9 mouse cellular contexts compared by ENCODE assay signal in the genomic region with DNA sequence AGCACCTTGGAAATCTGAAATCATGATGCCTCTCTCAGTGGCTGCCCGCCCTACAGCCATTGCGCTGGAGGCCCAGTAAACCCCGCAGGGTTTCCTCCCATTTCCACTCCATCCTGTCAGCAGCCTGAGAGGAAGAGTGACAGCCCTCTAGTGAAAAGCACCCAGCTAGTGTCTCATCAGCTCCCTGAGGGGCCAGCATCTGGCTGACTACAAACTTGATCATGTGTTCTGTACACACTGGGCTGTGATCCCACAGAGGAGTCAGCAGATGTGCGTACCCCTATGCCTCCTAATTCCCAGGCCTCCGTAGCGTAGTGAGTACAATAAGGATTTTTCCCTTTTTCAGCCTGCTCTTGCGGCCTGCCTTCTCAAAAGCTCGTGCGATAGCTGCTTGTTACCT. TPM values are rescaled to one million over a fixed set of nuclear protein-coding genes. Genes with fewer than 3 reads are reported as not detected.
A peak's percentile ranks its signal among the peaks of the same experiment; 100 is the strongest.
DNase-seq lines count a peak whose midpoint lies in the region; ATAC-seq and TF ChIP-seq lines count a peak whose summit lies in the region.
"Had no signal": no experiment of that assay in that cellular context is flagged by ENCODE, and none has a peak within 500 bp of the region (broad histone marks: within the 10 kb centered on the region; RNA-seq: fewer than 3 reads in every experiment).

No protein-coding gene starts in this region.

- 0 out of 2 replicates have a peak, but pooled peaks cover 3% of the 10 kb centered on the region for H3K36me3 ChIP-seq in embryonic facial prominence, embryonic 13.5 days
- H3K36me3 ChIP-seq in embryonic facial prominence, embryonic 10.5 days (replicated peaks) = peaks cover 12% of the 10 kb centered on the region
- H3K36me3 ChIP-seq in heart, embryonic 11.5 days (ENCODE audit: control insufficient read depth, insufficient read depth, low read length) = no peaks in the 10 kb centered on the region
- no peaks in the 10 kb centered on the region for H3K36me3 ChIP-seq in limb, embryonic 14.5 days (ENCODE audit: control insufficient read depth, insufficient read depth, low read length)

- no peaks in the 10 kb centered on the region for H3K9me3 ChIP-seq in embryonic facial prominence, embryonic 13.5 days
- no peaks in the 10 kb centered on the region for H3K9me3 ChIP-seq in embryonic facial prominence, embryonic 10.5 days
- H3K9me3 ChIP-seq in heart, embryonic 11.5 days (replicated peaks; ENCODE audit: control insufficient read depth, low read length) = no peaks in the 10 kb centered on the region
- no peaks in the 10 kb centered on the region for H3K9me3 ChIP-seq in limb, embryonic 14.5 days (ENCODE audit: control insufficient read depth, low read length)

- no peak for TF ChIP-seq POLR2A in limb, embryonic 14.5 days (IDR thresholded peaks at IDR 0.05; ENCODE audit: borderline replicate concordance, extremely low read depth, insufficient read depth, insufficient read length)

- no peak overlapping the region for H3K4me2 ChIP-seq in embryonic facial prominence, embryonic 13.5 days
- H3K4me2 ChIP-seq in heart, embryonic 11.5 days = no peak overlapping the region
- H3K4me2 ChIP-seq in limb, embryonic 14.5 days (replicated peaks; ENCODE audit: low read depth, low read length, severe bottlenecking) = no peak overlapping the region

- H3K4me1 ChIP-seq in embryonic facial prominence, embryonic 13.5 days = peaks cover 50% of the 10 kb centered on the region
- H3K4me1 ChIP-seq in embryonic facial prominence, embryonic 10.5 days = peaks cover 38% of the 10 kb centered on the region
- peaks cover 39% of the 10 kb centered on the region for H3K4me1 ChIP-seq in heart, embryonic 11.5 days (ENCODE audit: control insufficient read depth, insufficient read depth, low read length)
- peaks cover 33% of the 10 kb centered on the region for H3K4me1 ChIP-seq in limb, embryonic 14.5 days (ENCODE audit: control insufficient read depth, insufficient read depth, low read length)

- ATAC-seq in embryonic facial prominence, embryonic 13.5 days (ENCODE audit: insufficient number of reproducible peaks, insufficient read depth, low FRiP score, low TSS enrichment, low read depth) = no peak
- no peak for ATAC-seq in heart, embryonic 11.5 days (replicated peaks; ENCODE audit: insufficient number of reproducible peaks, low FRiP score, low TSS enrichment)
- no peak for ATAC-seq in limb, embryonic 14.5 days (ENCODE audit: low FRiP score, low read depth)

- H3K9ac ChIP-seq in embryonic facial prominence, embryonic 13.5 days = no peak overlapping the region
- H3K9ac ChIP-seq in heart, embryonic 11.5 days (ENCODE audit: low read depth, low read length) = peak overlapping the region; percentile 43; the same call in 1 of the 2 replicates
- H3K9ac ChIP-seq in limb, embryonic 14.5 days (ENCODE audit: low read depth, low read length, severe bottlenecking) = 0 out of 2 replicates have a peak overlapping the region, but pooled peaks have one; percentile 12

- peak overlapping the region; percentile 62 for H3K27ac ChIP-seq in embryonic facial prominence, embryonic 13.5 days
- H3K27ac ChIP-seq in embryonic facial prominence, embryonic 10.5 days (replicated peaks) = no peak overlapping the region
- no peak overlapping the region for H3K27ac ChIP-seq in heart, embryonic 11.5 days (ENCODE audit: low read depth, low read length)
- no peak overlapping the region for H3K27ac ChIP-seq in limb, embryonic 14.5 days (replicated peaks; ENCODE audit: low read depth, low read length)

- no peak for DNase-seq in embryonic facial prominence, embryonic 10.5 days (ENCODE audit: low spot score)
- peak; percentile 55 for DNase-seq in MN1 (ENCODE audit: low spot score)
- no peak for DNase-seq in limb, embryonic 14.5 days (ENCODE audit: low spot score)
- no peak for DNase-seq in cerebellum, postnatal 36 days
- DNase-seq in kidney, adult 9 months = no peak
- DNase-seq in layer of hippocampus, postnatal 14 days (ENCODE audit: low spot score in 2 of 2) = no peak

- H3K4me3 ChIP-seq in embryonic facial prominence, embryonic 13.5 days = no peak overlapping the region
- no peak overlapping the region for H3K4me3 ChIP-seq in embryonic facial prominence, embryonic 10.5 days
- no peak overlapping the region for H3K4me3 ChIP-seq in heart, embryonic 11.5 days (ENCODE audit: low read depth, low read length)
- H3K4me3 ChIP-seq in limb, embryonic 14.5 days (replicated peaks; ENCODE audit: low read length) = no peak overlapping the region
- H3K4me3 ChIP-seq: erythroblast, embryonic 14.5 days had no signal

- H3K27me3 ChIP-seq in embryonic facial prominence, embryonic 13.5 days = no peaks in the 10 kb centered on the region
- no peaks in the 10 kb centered on the region for H3K27me3 ChIP-seq in embryonic facial prominence, embryonic 10.5 days (replicated peaks; ENCODE audit: low read depth, poor library complexity, severe bottlenecking)
- no peaks in the 10 kb centered on the region for H3K27me3 ChIP-seq in heart, embryonic 11.5 days (ENCODE audit: control insufficient read depth, insufficient read depth, low read length)
- H3K27me3 ChIP-seq in limb, embryonic 14.5 days (ENCODE audit: control insufficient read depth, insufficient read depth, low read length) = no peaks in the 10 kb centered on the region

- 72% methylated on average over 9 of the region's 9 CpGs for WGBS in embryonic facial prominence, embryonic 13.5 days
- WGBS in embryonic facial prominence, embryonic 10.5 days = 85% methylated on average over 9 of the region's 9 CpGs
- 64% methylated on average over 9 of the region's 9 CpGs for WGBS in heart, embryonic 11.5 days (ENCODE audit: insufficient replicate concordance)
- 79% methylated on average over 9 of the region's 9 CpGs for WGBS in limb, embryonic 14.5 days

RNA-seq across cellular contexts. Expression of gene Galnt2, which starts 25.6 kb away (rescaled TPM):
- 42.0 and 46.2 TPM in 2 replicates for polyA plus RNA-seq in embryonic facial prominence, embryonic 13.5 days (2015; fragmentation: Nextera tagmentation; extraction: Ambion mirVana)
- polyA plus RNA-seq in embryonic facial prominence, embryonic 10.5 days (2016; fragmentation: Nextera tagmentation; extraction: Ambion mirVana) = 34.8 and 42.2 TPM in 2 replicates
- polyA plus RNA-seq in heart, embryonic 11.5 days (2014; fragmentation: Nextera tagmentation; extraction: Ambion mirVana) = 63.2 and 72.3 TPM in 2 replicates
- 34.9 and 37.8 TPM in 2 replicates for polyA plus RNA-seq in limb, embryonic 14.5 days (2012; rRNA removed)
- polyA plus RNA-seq in limb, embryonic 14.5 days (2014; fragmentation: Nextera tagmentation; extraction: Ambion mirVana) = 66.9 and 76.1 TPM in 2 replicates
- 10 to 100 TPM; 53.7 to 56.6 TPM for total RNA-seq in layer of hippocampus, postnatal 14 days (2021)
